Mouse (Mus musculus) cerebellum, adult 8-10 months (tissue): Measurements from ENCODE around the gene Ppm1h.

Experiments
- DNase-seq: peaks from one replicate; pipeline ENCODE4 v3.0.0; 2022

The Ppm1h gene

GRCm38 (mm10) chr10:122747151-122747925 is 68.8 kb downstream of the Ppm1h start:
- DNase-seq: no peak

GRCm38 (mm10) chr10:122748361-122748951 is 69.9 kb downstream of the Ppm1h start:
- peak; percentile 70 for DNase-seq

GRCm38 (mm10) chr10:122749071-122749470 is 70.5 kb downstream of the Ppm1h start:
- DNase-seq: no peak

DNA sequence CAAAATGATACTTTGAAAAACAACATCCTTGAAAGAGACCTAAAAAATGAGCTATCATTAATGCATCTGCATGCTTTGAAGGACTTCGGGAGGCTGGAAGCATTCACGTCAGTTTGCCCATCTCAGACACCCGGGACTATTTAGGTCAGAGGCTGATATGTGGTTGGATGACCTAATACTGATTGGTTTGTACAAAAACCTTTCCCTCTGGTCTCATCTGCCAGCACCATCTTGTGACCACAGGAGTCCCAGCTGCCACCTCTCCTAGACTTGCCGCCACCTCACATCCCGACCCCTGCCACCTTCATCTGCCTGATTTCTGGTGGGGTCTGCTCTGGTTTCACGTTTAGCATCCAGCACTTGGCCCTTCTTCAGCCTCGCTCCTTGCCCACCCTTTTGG is 71.3 kb downstream of the Ppm1h start:
- no peak for DNase-seq

DNA sequence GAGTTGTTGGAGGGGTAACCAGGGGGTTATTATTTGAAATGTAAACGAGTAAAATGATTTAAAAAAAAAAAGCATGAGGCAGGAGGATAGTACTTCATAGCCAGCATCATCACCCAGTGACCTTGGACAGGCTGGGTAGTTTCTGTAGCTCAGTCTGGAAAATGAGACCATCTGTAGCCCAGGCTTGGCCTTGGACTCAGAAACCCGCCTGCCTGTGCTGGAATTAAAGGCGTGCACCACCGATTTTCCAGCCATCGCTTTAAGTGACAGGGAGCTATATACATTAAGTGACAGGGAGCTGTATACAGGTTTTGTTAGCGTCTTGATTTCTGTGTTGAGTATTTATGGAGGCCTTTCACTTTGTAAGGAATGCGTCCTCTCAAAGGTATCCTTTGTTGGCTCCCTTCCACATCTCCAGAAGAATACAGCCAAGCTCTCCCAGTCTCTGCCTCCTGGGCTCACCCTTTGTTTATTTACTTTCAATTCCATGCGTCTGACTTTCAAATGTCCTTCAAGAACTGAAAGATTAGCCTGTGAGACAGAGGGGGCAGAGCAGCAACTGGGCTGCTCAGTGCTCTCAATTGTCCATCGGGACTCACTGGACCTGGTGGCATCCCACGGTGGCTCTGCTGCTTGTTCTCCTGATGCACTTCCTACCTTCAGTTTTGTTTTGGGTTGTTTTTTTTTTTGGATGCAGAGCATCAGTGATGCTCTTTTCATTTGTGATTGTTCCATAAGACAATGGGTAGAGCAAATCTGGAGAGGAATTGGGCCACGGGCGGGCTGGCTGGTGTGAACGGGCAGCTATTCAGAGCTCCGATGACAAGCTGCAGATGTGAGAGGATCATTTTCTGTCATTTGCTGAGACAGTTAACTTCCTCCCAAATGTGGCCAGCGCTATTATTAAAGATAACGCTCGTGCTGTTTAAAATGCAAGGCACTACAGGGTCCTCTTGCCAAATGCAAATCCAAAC is 74.7 kb downstream of the Ppm1h start:
- DNase-seq: no peak

DNA sequence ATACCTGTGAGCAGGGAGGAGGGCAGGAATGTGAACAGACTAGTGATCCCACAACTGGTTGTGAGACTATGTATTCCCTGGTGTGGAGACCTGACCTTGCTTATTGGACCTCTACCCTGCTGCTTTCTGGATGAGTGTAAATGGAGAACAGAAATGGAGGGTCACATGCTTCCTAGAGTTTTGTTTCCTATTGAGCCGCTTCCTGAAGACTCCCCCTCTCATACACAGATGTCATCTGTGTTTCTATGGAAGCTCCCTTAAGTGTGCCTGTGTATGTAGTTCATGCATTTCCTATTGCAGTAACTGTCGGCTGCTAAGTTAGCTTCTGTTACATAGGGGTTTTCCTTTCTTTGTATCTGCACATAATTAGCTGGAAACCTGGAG is 75.4 kb downstream of the Ppm1h start:
- no peak for DNase-seq

DNA sequence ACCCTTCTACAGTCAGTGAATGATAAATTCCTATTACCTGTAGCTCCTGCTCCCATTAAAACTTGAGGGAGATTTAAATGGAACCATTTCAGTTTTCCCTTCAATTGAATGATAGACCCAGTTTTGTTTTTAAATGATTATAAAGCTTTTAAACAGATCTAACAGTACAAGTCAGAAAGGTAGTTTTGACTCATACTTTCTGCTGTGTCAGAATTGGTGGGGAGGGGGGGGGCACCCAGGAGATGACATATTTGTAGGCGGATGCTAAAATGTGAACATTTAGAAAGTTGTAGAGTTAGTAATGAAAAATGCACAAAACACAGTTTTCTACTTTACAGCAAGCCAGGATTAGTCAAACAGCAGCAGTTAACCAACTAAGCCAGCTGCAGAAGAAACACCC is 76.4 kb downstream of the Ppm1h start:
- no peak for DNase-seq

- DNase-seq: no peak
Measured at GRCm38 (mm10) chr10:122756879-122757530, 78.4 kb downstream of the Ppm1h start.

GRCm38 (mm10) chr10:122757727-122758126 is 79.2 kb downstream of the Ppm1h start:
- DNase-seq: no peak

GRCm38 (mm10) chr10:122758346-122758745 is 79.8 kb downstream of the Ppm1h start:
- no peak for DNase-seq

GRCm38 (mm10) chr10:122759729-122760128 is 81.2 kb downstream of the Ppm1h start:
- no peak for DNase-seq

DNA sequence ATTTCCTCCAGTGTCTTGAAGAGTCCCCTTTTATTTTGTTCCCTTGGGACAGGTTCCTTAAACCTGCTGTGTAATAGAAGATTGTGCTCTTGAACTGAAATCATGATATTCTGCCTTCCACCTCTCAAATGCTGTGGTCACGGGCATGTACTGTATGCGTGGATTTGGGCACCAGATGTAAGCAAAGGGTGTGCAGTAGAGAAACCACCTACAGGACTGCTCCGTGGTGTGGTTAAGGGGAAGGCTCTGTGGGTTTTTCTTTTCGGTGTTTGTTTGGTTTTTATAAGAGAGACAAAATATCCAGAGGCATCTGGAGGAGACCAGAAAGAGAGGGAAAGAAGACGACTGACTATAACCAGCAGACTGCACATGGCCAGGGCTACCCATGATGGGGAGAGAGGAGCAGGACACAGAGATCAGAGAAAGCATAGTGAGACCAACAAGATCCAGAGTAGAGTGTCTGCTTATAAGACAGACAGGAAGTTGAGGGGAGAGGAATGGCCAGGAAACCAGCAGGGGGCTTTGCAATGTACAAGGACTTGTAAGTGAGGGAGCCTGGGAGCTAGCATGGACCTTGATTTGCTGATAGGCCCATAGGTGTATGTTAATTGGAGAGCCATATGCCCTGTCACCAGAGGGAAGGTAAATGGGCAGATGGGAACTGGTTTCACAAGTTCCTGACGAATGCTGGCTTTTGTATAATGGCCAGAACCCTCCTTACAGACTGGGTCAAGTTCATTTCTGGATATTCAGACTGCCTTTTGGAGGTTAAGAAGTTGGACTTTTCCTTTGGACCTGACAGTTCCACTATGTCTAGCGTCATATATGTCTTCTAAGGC is 82.1 kb downstream of the Ppm1h start:
- DNase-seq: no peak

DNA sequence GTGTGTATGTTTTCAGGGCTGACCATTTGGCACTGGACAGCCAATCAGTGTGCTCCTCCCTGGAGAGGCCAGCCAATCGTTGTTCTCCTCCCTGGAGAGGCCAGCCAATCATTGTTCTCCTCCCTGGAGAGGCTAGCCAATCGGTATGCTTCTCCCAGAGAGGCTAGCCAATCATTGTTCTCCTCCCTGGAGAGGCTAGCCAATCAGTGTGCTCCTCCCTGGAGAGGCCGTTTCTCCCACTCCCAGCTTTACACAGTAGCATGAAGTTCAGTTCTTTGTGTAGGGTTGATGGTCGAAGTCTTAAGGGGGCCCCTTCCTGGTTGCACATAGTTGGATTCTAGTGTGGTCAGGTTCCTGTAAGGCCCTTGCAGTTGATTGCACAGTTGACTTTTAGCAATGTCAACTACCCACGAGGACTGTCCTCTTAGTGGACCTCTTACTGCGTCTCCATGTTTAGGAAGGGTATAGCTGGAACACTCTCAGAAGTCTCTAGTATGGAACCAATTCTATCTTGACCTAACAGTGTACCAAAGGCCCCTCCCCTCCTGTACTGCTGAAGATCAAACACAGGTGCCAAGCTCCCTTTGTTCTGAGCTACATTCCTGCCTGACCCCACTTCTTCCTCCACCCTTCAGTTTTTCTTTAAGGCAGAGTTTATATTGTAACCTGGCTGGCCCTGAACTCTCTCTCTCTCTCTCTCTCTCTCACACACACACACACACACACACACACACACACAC is 84.4 kb downstream of the Ppm1h start:
- DNase-seq: no peak

DNA sequence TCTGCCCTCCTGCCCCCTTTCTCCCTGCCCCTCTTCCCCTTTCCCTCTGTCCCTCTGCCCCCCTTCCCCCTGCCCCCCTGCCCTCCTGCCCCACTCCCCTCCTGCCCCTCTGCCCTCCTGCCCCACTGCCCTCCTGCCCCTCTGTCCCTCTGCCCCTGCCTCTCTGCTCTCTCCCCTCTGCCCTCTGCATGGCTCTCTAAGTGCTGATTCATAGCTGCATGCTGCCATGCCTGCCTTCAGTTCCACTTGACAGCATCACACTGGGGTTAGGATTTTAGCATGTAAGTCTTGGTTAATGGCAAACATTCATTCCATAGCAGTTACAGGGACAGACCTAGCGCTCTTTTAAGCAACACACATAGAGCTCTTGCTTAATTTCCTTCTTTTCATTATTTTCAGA is 85.0 kb downstream of the Ppm1h start:
- DNase-seq: no peak

DNA sequence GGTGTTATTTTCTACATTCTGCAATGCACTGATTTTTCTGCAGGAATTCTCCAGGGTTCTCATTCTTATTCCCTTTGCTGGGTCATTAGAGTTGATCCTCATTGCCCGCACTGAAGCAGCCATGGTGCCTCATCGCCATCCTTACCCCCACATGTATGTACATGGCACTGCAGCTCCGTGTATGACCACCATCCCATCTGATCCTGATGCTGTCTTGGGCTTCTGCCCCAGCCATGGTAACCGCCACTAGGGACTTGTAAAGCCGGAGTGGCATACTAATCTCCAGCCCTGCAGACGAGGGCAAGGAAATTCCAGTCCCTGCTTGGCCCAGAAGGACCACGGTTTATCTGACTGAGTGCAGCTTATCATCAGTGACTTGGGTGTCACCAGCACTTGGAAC is 86.1 kb downstream of the Ppm1h start:
- no peak for DNase-seq

GRCm38 (mm10) chr10:122765521-122765920 is 87.0 kb downstream of the Ppm1h start:
- no peak for DNase-seq

GRCm38 (mm10) chr10:122765992-122766391 is 87.4 kb downstream of the Ppm1h start:
- no peak for DNase-seq

DNA sequence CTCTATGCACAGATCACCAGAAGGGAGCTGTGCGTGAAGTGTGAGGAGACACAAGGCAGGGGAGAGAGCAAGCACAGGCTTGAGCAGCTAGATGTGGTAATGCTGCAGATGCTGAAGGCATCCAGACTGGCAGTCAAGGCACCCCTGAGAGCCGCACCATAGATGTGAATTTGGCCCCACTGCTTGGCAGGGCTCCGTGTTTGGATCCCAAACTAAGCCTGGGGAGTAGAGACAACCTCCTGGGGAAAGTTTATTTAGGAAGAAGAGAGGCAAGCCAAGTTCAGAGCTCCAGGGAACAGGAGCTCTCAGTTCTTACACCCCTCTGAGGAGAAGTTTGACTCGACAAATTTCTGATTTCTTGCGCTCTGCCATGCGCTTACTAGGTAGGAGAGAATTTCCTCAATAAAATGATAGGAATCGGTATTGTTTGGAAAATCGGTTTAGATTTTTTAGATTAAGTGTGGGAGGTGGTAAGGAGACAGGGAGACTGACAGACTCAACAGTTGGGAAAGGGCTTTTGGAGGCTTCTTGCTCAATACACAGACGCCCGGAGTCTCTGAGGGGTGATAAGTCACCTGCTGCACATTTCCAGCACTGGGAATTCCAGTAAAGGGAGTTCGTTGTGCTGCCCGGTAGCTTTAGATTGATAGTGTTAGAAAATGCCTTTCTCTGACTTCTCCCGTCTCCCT is 89.8 kb downstream of the Ppm1h start:
- DNase-seq: no peak

GRCm38 (mm10) chr10:122768893-122769341 is 90.4 kb downstream of the Ppm1h start:
- no peak for DNase-seq

DNA sequence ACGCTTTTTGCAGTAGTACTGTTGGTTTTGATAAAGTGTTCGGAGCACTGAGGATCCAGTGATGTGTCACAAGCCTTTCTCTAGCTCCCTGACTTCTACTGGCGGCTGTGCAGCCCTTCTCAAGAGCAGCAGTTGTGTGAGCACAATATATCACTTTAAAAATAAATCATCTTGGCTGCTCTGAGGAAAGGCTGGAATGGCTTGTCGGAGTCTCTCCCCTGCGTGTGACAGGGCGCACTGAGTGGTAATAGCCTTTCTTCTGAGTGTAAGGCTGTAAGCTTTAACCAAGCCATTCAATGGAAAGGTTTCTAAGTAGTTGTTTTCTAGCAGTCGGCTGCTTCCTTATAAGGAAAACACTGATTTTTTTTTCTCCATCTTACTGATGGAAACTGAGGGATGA is 91.8 kb downstream of the Ppm1h start:
- DNase-seq: no peak

GRCm38 (mm10) chr10:122770987-122771386 is 92.4 kb downstream of the Ppm1h start:
- DNase-seq: no peak
